Comparison of ENCODE assay signal across 8 mouse cellular contexts in the genomic region with DNA sequence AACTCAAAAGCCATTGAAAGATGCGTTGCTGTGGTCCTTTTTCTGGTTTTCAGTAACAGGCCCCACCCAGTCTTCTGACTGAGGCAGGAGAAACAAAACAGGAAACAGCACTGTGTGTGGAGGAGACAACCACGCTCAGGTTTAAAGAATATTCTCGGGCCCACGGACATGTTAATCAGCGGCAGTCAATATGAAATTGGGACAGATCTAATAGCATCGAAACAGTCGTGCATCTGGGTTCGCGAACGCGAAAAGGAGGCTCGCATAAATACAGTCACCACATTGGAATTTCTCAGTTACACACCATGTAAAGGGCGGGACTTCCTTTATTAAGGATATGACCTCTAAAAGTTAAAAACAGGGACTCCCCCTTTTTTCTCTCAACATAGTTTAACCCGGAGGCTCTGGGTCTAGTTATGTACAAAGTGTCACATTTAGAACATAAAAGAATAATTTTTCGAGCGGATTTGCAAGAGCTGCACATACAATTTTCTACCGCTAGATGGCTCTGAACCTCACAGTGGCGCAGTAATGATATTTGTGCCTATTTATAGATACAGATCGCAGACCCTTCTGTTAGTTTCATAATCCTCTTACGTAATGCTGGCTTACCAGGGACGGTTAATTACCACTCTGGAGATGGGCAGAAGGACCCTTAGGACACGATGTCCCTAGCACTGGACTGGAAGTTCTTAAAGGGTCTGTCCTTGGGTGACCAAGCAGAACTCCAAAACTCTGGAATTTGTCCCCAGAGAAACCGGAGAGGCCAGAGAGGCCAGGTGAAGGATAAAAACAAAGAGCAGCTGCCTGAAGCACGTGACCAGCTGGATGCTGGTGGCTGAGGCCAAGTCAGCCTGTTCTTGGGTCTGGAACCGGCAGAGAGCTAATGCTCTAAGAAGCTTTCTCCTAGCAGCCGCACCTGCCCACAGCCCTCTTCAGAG.
DNase-seq lines count a peak whose midpoint lies in the region; ATAC-seq and TF ChIP-seq lines count a peak whose summit lies in the region.

No protein-coding gene starts in this region.

- no peaks in the 10 kb centered on the region for H3K9me3 ChIP-seq in G1E (replicated peaks)
- no peaks in the 10 kb centered on the region for H3K9me3 ChIP-seq in forebrain, embryonic 16.5 days (ENCODE audit: control insufficient read depth, low read length)
- no peaks in the 10 kb centered on the region for H3K9me3 ChIP-seq in liver, embryonic 16.5 days (replicated peaks; ENCODE audit: control insufficient read depth, low read length)
- no peaks in the 10 kb centered on the region for H3K9me3 ChIP-seq in neural tube, embryonic 12.5 days
- no peaks in the 10 kb centered on the region for H3K9me3 ChIP-seq in stomach, postnatal 0 days (ENCODE audit: control insufficient read depth, low read length)

- peak overlapping the region; percentile 47 for H3K4me2 ChIP-seq in forebrain, embryonic 16.5 days (ENCODE audit: low read length)
- H3K4me2 ChIP-seq in liver, embryonic 16.5 days (ENCODE audit: low read depth, low read length): peak overlapping the region; percentile 62
- peak overlapping the region; percentile 45 for H3K4me2 ChIP-seq in neural tube, embryonic 12.5 days (replicated peaks)
- H3K4me2 ChIP-seq in stomach, postnatal 0 days (replicated peaks; ENCODE audit: low read depth): peak overlapping the region; percentile 46

- TF ChIP-seq CTCF in G1E (IDR thresholded peaks at IDR 0.05; ENCODE audit: low read depth, low read length): peak; percentile 75
- peak; percentile 92 for TF ChIP-seq CTCF in stomach, postnatal 0 days (IDR thresholded peaks at IDR 0.05; ENCODE audit: low read depth)

- intact Hi-C loops in heart, postnatal 36 days (cut with DNase I): loop anchor here (1.0 to 5.0 kb wide), 4 partner anchors 65 to 386 kb away; a partner anchor contains a TSS

- H3K27ac ChIP-seq in forebrain, embryonic 16.5 days (ENCODE audit: low read length): peak overlapping the region; percentile 64
- H3K27ac ChIP-seq in liver, embryonic 16.5 days (ENCODE audit: low read length): peak overlapping the region; percentile 54; the same call in 1 of the 2 replicates
- H3K27ac ChIP-seq in neural tube, embryonic 12.5 days: peak overlapping the region; percentile 5; the same call in 1 of the 2 replicates
- H3K27ac ChIP-seq in stomach, postnatal 0 days (replicated peaks): peak overlapping the region; percentile 67

- peak; percentile 17 for TF ChIP-seq EP300 in stomach, postnatal 0 days (optimal IDR thresholded peaks at IDR 0.05)

- H3K27me3 ChIP-seq in G1E (ENCODE audit: insufficient read depth, low read length): peaks cover 3% of the 10 kb centered on the region; the same call in 1 of the 2 replicates
- H3K27me3 ChIP-seq in forebrain, embryonic 16.5 days (replicated peaks; ENCODE audit: control insufficient read depth, insufficient read depth, low read length): no peaks in the 10 kb centered on the region
- H3K27me3 ChIP-seq in liver, embryonic 16.5 days (ENCODE audit: control insufficient read depth, insufficient read depth, low read depth, low read length): no peaks in the 10 kb centered on the region
- no peaks in the 10 kb centered on the region for H3K27me3 ChIP-seq in neural tube, embryonic 12.5 days (replicated peaks)
- H3K27me3 ChIP-seq in stomach, postnatal 0 days (ENCODE audit: control insufficient read depth, insufficient read depth, low read length): no peaks in the 10 kb centered on the region

- H3K36me3 ChIP-seq in G1E (replicated peaks): no peaks in the 10 kb centered on the region
- H3K36me3 ChIP-seq in forebrain, embryonic 16.5 days (ENCODE audit: control insufficient read depth, insufficient read depth): no peaks in the 10 kb centered on the region
- H3K36me3 ChIP-seq in liver, embryonic 16.5 days (ENCODE audit: control insufficient read depth, insufficient read depth): no peaks in the 10 kb centered on the region
- H3K36me3 ChIP-seq in neural tube, embryonic 12.5 days: no peaks in the 10 kb centered on the region
- no peaks in the 10 kb centered on the region for H3K36me3 ChIP-seq in stomach, postnatal 0 days (ENCODE audit: control insufficient read depth, insufficient read depth, low read length)

- peak overlapping the region; percentile 31 for H3K9ac ChIP-seq in forebrain, embryonic 16.5 days (replicated peaks; ENCODE audit: low read depth, low read length)
- H3K9ac ChIP-seq in liver, embryonic 16.5 days (ENCODE audit: low read depth, low read length): peak overlapping the region; percentile 37
- 0 out of 2 replicates have a peak overlapping the region, but pooled peaks have one; percentile 1 for H3K9ac ChIP-seq in neural tube, embryonic 12.5 days
- H3K9ac ChIP-seq in stomach, postnatal 0 days (ENCODE audit: low read length): peak overlapping the region; percentile 35

- H3K4me1 ChIP-seq in G1E (ENCODE audit: insufficient read depth, low read depth, low read length): peaks cover 52% of the 10 kb centered on the region
- H3K4me1 ChIP-seq in forebrain, embryonic 16.5 days (replicated peaks; ENCODE audit: control insufficient read depth, insufficient read depth, low read length): peaks cover 10% of the 10 kb centered on the region
- peaks cover 13% of the 10 kb centered on the region for H3K4me1 ChIP-seq in liver, embryonic 16.5 days (ENCODE audit: control insufficient read depth, low read depth, low read length)
- H3K4me1 ChIP-seq in neural tube, embryonic 12.5 days: 0 out of 2 replicates have a peak, but pooled peaks cover 4% of the 10 kb centered on the region
- no peaks in the 10 kb centered on the region for H3K4me1 ChIP-seq in stomach, postnatal 0 days (replicated peaks; ENCODE audit: control insufficient read depth, insufficient read depth)

- WGBS in forebrain, embryonic 16.5 days: 15% methylated on average over 26 of the region's 26 CpGs
- WGBS in liver, embryonic 16.5 days (ENCODE audit: insufficient replicate concordance): 6% methylated on average over 26 of the region's 26 CpGs
- WGBS in neural tube, embryonic 12.5 days: 25% methylated on average over 26 of the region's 26 CpGs
- WGBS in stomach, postnatal 0 days: 8% methylated on average over 26 of the region's 26 CpGs

- ATAC-seq in G1E (ENCODE audit: extremely low read depth, insufficient number of reproducible peaks, low FRiP score, poor library complexity, severe bottlenecking): peak; percentile 24; the same call in 1 of the 2 replicates
- peak; percentile 89 for ATAC-seq in forebrain, embryonic 16.5 days
- peak; percentile 72 for ATAC-seq in liver, embryonic 16.5 days (ENCODE audit: low read depth)
- peak; percentile 77 for ATAC-seq in neural tube, embryonic 12.5 days (ENCODE audit: low FRiP score, low read depth)
- ATAC-seq in stomach, postnatal 0 days (ENCODE audit: low FRiP score, low TSS enrichment): peak; percentile 90

- DNase-seq in G1E (ENCODE audit: low spot score): peak; percentile 59
- DNase-seq in cerebellum, adult 11-12 months: peak; percentile 91
- peak; percentile 71 to 88 for DNase-seq in heart, postnatal 36 days
- DNase-seq in layer of hippocampus, adult 11-12 months (ENCODE audit: low spot score): peak; percentile 87
- peak; percentile 43 for DNase-seq in stomach, postnatal 0 days (ENCODE audit: low spot score)

- H3K4me3 ChIP-seq in G1E (ENCODE audit: low read depth, low read length): peak overlapping the region; percentile 52; the same call in 1 of the 2 replicates
- peak overlapping the region; percentile 24 for H3K4me3 ChIP-seq in forebrain, embryonic 16.5 days (replicated peaks; ENCODE audit: low read length)
- peak overlapping the region; percentile 55 for H3K4me3 ChIP-seq in liver, embryonic 16.5 days (ENCODE audit: low read depth, low read length)
- no peak overlapping the region for H3K4me3 ChIP-seq in neural tube, embryonic 12.5 days
- peak overlapping the region; percentile 31 for H3K4me3 ChIP-seq in stomach, postnatal 0 days (ENCODE audit: low read depth, low read length)

Comparison
In these comparisons a context has a peak if more than half of its experiments do, and no peak if none do; other contexts are left out.
1. ATAC-seq: peak in every context shown above with its lines; median percentile 90 in stomach, postnatal 0 days; 89 in forebrain, embryonic 16.5 days; 77 in neural tube, embryonic 12.5 days; 72 in liver, embryonic 16.5 days; 24 in G1E.
2. H3K27ac ChIP-seq: peak in every context shown above with its lines; median percentile 67 in stomach, postnatal 0 days; 64 in forebrain, embryonic 16.5 days; 54 in liver, embryonic 16.5 days; 5 in neural tube, embryonic 12.5 days.